Mouse (Mus musculus) erythroblast, embryonic 14.5 days (primary cell): Measurements from ENCODE around the gene Taf8. TPM values are rescaled to one million over a fixed set of nuclear protein-coding genes. Genes with fewer than 3 reads are reported as not detected.
A peak's percentile ranks its signal among the peaks of the same experiment; 100 is the strongest.

Experiments
- H3K27me3 ChIP-seq: 2 replicates; pipeline ENCODE4 v1.6.1; 2012; ENCODE audit warnings: inconsistent platforms; ENCODE audit not compliant: control insufficient read depth
- H3K36me3 ChIP-seq: 2 replicates; pipeline ENCODE4 v1.6.1; 2012; ENCODE audit warnings: mild to moderate bottlenecking, inconsistent platforms; ENCODE audit not compliant: control insufficient read depth
- H3K4me1 ChIP-seq: 2 replicates; pipeline ENCODE4 v1.6.1; 2012; ENCODE audit warnings: inconsistent platforms; ENCODE audit not compliant: control insufficient read depth
- H3K4me3 ChIP-seq: replicated peaks from 2 replicates; pipeline ENCODE3; 2012; ENCODE audit warnings: moderate library complexity, mild to moderate bottlenecking, inconsistent platforms
- H3K9me3 ChIP-seq: 2 replicates; pipeline ENCODE4 v1.6.1; 2012; ENCODE audit warnings: low read length, inconsistent platforms, mixed read lengths; ENCODE audit not compliant: control insufficient read depth
- GATA1 ChIP-seq: IDR thresholded peaks from 2 replicates; pipeline ENCODE4 v1.6.1; 2012; ENCODE audit warnings: low read length, inconsistent platforms, mixed read lengths
- TAL1 ChIP-seq: IDR thresholded peaks from 3 replicates; pipeline ENCODE4 v1.6.1; 2012; ENCODE audit warnings: low read length, inconsistent platforms, mixed read lengths
- polyA plus RNA-seq: library from polyadenylated mRNA; stranded (reverse); fragments of >175 nt; gene quantifications from 2 replicates; pipeline ENCODE4 v1.2.3, GENCODE M21; 2012

Taf8 gene
- polyA plus RNA-seq, 1 experiment, result 4.3 TPM

GRCm38 (mm10) chr17:47533691-47534090, 31.6 kb upstream of the Taf8 start:
- peaks cover 90% of the 10 kb centered on the region for H3K4me1 ChIP-seq
- no peak overlapping the region for H3K4me3 ChIP-seq
- TF ChIP-seq GATA1 (no peak), TAL1 (no peak)
- H3K36me3 ChIP-seq, result peaks cover 19% of the 10 kb centered on the region
- no peaks in the 10 kb centered on the region for H3K27me3 ChIP-seq
- H3K9me3 ChIP-seq, result no peaks in the 10 kb centered on the region

DNA sequence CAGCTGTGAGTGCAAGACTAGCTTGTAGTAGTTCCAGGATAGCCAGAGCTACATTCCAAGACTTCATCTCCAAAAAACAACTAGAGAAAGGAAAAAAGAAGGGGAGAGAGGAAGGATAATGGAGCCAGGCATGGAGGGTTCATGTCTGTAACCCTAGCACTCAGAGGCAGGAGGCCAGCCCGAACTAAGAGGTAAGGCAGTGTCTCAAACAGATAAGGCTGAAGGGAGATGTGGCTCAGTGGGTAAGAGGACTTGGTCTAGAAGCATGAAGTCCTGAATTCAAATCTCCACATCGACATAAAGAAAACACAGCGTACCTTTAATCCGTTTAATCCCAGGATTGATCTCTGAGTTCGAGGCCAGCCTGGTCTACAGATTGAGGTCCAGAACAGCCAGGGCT, 30.3 kb upstream of the Taf8 start:
- H3K36me3 ChIP-seq, result peaks cover 19% of the 10 kb centered on the region
- H3K9me3 ChIP-seq, result no peaks in the 10 kb centered on the region
- H3K27me3 ChIP-seq, result no peaks in the 10 kb centered on the region
- peak overlapping the region; percentile 28 for H3K4me3 ChIP-seq
- no peak for TF ChIP-seq TAL1
- TF ChIP-seq GATA1, result no peak
- H3K4me1 ChIP-seq, result peaks cover 93% of the 10 kb centered on the region

DNA sequence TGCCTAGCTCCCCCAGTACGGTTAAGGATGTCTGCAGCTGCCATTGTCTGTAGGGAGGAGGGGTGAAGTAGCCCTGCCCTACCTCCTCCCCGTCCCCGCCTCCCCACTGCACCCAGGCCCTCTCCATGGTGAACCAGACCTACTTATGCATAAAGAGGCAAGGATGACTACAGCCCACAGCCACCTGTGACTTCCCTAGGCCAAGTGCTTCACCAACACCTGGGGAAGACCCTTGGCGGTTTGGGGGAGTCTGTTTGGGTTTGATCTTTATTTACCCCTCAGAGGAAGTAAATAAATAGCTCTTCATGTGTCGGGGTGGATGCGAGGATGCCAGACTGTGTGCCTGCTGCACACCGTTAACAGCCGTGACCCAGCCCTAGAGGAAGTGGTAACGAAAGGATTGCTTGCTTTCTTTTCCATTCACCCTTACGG, 29.3 kb upstream of the Taf8 start:
- H3K36me3 ChIP-seq, result peaks cover 23% of the 10 kb centered on the region
- H3K4me3 ChIP-seq, result no peak overlapping the region
- H3K4me1 ChIP-seq, result peaks cover 95% of the 10 kb centered on the region
- H3K27me3 ChIP-seq, result no peaks in the 10 kb centered on the region
- TF ChIP-seq TAL1, result no peak
- TF ChIP-seq GATA1, result no peak
- H3K9me3 ChIP-seq, result no peaks in the 10 kb centered on the region

GRCm38 (mm10) chr17:47529595-47529994, 27.5 kb upstream of the Taf8 start:
- TF ChIP-seq GATA1 (no peak), TAL1 (no peak)
- Histone ChIP-seq H3K4me3 (no peak overlapping the region), H3K9me3 (no peaks in the 10 kb centered on the region), H3K36me3 (peaks cover 26% of the 10 kb centered on the region), H3K27me3 (no peaks in the 10 kb centered on the region), H3K4me1 (peaks cover 86% of the 10 kb centered on the region)

- no peak overlapping the region for H3K4me3 ChIP-seq
- peaks cover 86% of the 10 kb centered on the region for H3K4me1 ChIP-seq
- no peaks in the 10 kb centered on the region for H3K9me3 ChIP-seq
- H3K36me3 ChIP-seq, result peaks cover 26% of the 10 kb centered on the region
- no peaks in the 10 kb centered on the region for H3K27me3 ChIP-seq
- no peak for TF ChIP-seq TAL1
- no peak for TF ChIP-seq GATA1
These were observed 26.8 kb upstream of the Taf8 start for GRCm38 (mm10) chr17:47528919-47529318.

DNA sequence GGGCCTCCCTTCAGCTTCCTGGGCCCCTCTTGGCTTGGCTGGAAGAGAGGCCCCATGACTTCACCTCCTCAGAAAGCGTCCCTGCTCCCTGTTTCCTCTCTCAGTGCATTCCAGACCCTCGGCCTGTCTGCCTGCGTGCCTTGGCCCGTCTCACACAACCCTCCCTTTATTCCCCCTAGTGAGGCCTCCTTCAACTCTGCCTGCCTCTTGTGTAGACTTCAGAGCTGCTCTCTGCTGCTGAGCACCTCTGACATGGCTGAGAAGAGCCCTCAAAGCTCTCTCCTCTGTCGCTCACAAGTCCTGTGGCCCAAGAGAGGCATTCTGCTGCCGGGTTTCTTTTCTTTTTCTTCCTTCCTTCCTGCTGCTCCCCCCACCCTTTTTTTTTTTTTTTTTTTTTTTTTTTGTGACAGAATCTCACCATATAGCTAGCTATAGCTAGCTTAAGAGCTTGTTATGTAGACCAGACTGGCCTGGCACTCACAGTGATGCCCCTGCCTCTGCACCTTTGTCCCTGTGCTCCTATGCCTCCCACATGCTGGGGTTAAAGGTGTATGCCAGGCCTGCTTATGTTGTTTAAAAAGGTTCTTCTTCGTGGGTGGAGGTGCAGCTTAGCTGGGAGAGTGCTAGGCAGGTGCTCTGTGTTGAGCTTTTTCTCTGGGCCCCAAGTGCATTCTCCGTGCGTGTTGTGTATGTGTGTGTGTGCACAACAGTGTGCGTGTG, 25.6 kb upstream of the Taf8 start:
- Histone ChIP-seq H3K4me1 (peaks cover 86% of the 10 kb centered on the region), H3K4me3 (no peak overlapping the region), H3K36me3 (peaks cover 27% of the 10 kb centered on the region), H3K27me3 (no peaks in the 10 kb centered on the region), H3K9me3 (no peaks in the 10 kb centered on the region)
- no peak for TF ChIP-seq TAL1
- TF ChIP-seq GATA1, result no peak

- Histone ChIP-seq H3K9me3 (no peaks in the 10 kb centered on the region), H3K27me3 (no peaks in the 10 kb centered on the region), H3K4me1 (peaks cover 86% of the 10 kb centered on the region), H3K4me3 (no peak overlapping the region), H3K36me3 (peaks cover 29% of the 10 kb centered on the region)
- TF ChIP-seq GATA1, result no peak
These were observed 24.9 kb upstream of the Taf8 start for GRCm38 (mm10) chr17:47526856-47527520.

- Histone ChIP-seq H3K36me3 (peaks cover 20% of the 10 kb centered on the region), H3K9me3 (no peaks in the 10 kb centered on the region), H3K27me3 (no peaks in the 10 kb centered on the region), H3K4me3 (no peak overlapping the region), H3K4me1 (peaks cover 89% of the 10 kb centered on the region)
- TF ChIP-seq TAL1 (no peak), GATA1 (no peak)
These were observed 22.9 kb upstream of the Taf8 start for GRCm38 (mm10) chr17:47524991-47525390.

DNA sequence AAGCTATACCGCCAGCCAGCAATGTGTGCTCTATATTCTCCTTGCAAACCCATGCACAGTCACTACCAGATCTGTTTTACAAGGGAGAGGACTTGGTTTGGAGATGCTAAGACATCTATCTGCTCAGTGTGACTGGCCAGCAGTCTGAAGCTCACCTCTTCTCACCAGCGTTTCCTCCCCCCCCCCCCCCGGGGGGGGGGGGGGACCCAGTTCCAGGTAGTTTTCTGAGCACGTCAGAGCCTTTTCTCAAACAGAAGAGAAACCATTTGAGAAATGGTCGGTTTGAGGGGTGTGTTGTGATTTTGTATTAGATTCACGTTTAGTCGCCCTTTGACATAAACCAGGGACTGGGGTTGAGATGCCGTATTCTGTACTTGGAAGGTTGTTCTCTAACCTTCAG, 22.0 kb upstream of the Taf8 start:
- Histone ChIP-seq H3K36me3 (peaks cover 16% of the 10 kb centered on the region), H3K4me3 (no peak overlapping the region), H3K9me3 (no peaks in the 10 kb centered on the region), H3K27me3 (no peaks in the 10 kb centered on the region), H3K4me1 (peaks cover 89% of the 10 kb centered on the region)
- TF ChIP-seq TAL1, result no peak
- no peak for TF ChIP-seq GATA1

- Histone ChIP-seq H3K36me3 (peaks cover 14% of the 10 kb centered on the region), H3K4me3 (peak overlapping the region; percentile 52), H3K9me3 (no peaks in the 10 kb centered on the region), H3K4me1 (peaks cover 87% of the 10 kb centered on the region), H3K27me3 (no peaks in the 10 kb centered on the region)
- peak; percentile 64 for TF ChIP-seq GATA1
- peak; percentile 78 for TF ChIP-seq TAL1
These were observed 21.2 kb upstream of the Taf8 start for GRCm38 (mm10) chr17:47523211-47523682.
